Mouse (Mus musculus): ENCODE results near the gene Olfr1340. TPM values are rescaled to one million over a fixed set of nuclear protein-coding genes. Genes with fewer than 3 reads are reported as not detected.

Olfr1340 gene
- not detected in 2 replicates for total RNA-seq (2015; ENCODE audit: low replicate concordance)
- total RNA-seq (2017; ENCODE audit: low replicate concordance), result not detected in 2 replicates

DNA sequence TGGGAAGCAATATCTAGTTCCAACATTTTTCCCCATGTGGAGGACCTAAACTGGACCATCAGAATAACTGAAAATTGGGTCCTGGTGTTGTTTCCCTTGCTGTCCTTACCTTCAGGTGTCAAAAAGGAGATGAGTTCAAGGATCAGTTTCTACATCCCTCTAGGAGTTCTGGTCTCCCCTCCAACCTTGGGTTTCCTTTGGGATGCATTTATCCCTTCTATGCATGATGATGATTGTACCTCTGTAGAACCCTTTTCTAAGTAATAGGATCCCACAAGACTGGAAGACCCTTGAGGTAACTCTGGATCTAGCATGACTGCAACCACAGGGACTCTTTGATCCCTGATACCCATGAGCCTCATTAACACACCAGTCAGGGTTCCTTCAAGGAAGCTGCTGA lies at the start of gene Olfr1340:
TSS of gene Olfr1340 (plus strand) at position 301 of the 400 bp plus-strand sequence.
- ATAC-seq (replicated peaks; ENCODE audit: low FRiP score, poor library complexity, severe bottlenecking), result no peak

DNA sequence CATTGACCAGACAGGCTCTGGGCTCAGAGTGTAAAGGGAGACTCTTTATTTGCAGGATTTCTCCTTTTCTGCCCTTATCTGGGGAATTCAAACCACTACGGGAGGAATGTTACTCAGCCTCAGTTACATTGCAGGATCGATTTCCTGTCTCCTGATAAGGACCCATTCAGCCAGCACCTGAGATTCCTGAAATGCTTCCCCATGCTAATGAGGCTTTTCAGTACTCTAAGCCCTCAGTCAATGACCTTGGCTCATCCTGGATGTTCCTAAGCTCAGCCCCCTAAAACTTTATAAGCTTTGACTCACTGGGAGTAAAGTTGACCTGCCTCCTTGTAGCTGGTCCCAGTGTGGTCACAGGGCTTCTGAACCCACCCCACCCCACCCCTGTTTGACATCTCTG lies 32.9 kb upstream of the Olfr1340 start:
- ATAC-seq (replicated peaks; ENCODE audit: low FRiP score, poor library complexity, severe bottlenecking), result no peak

DNA sequence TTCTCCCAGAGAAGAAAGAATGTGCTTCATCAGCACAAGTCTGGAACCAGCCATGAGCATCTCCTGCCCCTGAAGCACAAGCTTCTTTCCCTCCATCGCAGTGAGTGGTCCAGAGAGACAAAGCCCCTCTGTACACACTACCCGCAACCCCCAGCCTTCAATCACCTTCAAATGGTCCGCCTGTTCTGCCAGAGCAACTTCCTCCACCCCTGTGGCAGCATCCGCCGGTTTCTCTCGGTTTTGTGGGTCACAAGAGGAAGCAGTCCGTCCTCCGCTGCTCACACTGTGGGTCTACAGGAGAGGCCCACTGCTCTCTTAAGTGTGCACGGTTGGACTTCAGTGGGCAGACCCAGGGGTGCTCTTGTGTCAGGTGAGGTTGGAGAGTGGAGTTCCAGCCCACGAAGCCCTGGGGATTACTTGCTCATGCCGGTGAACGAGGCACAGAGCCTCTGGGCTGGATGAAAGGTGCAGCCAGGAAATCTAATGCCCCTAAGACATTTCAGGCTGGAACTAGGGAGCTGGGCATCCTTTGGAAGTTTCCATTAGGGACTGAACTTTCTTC lies 27.4 kb upstream of the Olfr1340 start, which contains the start of gene Olfr1342:
TSS of gene Olfr1342 (minus strand) at position 345 of the 562 bp plus-strand sequence.
- ATAC-seq (replicated peaks; ENCODE audit: low FRiP score, poor library complexity, severe bottlenecking), result no peak

DNA sequence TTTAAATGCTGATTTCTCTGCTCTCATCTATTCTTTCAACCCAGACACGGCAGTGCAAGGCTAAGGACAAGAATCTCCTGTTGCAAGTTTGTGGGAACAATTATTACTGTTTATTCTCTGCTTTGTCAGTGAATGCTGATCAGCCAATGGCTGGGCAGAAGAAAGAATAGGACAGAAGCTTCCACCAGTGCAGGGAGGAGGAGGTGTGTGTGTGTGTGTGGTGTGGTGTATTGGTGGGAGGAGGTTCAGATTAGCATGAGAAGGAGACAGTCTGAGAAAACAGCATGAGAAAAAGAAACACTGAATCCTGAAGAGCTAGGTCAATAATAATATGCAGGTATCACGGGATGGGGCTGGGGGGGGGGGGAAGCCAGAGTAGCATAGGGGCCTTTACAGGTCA lies 26.1 kb upstream of the Olfr1340 start:
- ATAC-seq (replicated peaks; ENCODE audit: low FRiP score, poor library complexity, severe bottlenecking), result no peak

DNA sequence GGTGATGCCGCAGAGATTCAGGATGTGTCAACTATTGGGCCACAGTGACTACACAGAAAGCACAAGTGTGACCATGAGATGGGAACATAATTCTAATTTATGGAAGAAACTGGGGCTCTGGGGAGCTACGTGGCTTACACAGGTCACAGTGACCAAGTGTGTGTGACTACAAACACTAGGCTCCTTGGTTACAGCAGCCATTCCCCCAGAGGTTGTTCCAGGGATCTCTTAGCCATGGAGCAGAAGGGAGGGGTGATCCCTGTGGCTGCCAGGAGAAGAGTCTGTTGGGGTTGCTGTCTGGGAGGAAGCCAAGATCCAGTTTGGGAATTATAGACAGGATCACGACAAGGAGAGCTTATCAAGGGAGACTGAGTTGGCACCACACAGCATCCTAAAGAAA lies 16.7 kb upstream of the Olfr1340 start, which contains the start of gene Olfr1341:
TSS of gene Olfr1341 (plus strand) at position 301 of the 400 bp plus-strand sequence.
- ATAC-seq (replicated peaks; ENCODE audit: low FRiP score, poor library complexity, severe bottlenecking), result no peak

DNA sequence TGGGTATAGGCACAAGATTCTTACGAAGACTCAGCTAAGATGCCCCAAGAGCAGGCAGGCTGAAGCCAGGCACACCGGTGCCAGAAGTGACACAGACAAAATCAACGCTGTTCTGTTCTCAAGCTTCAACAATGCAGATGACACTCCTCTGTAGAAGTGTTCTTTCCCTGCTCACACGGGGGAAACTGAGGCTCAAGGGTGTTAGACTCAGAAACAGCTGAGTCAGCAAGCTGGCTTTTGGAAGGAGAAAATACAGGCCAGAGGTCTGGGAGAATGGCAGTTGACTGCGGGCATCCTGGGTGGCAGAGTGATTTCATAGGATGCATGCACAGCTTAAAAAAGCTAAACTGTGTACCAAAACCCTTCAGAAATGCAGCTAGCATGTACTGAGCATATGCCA lies 11.9 kb upstream of the Olfr1340 start:
- ATAC-seq (replicated peaks; ENCODE audit: low FRiP score, poor library complexity, severe bottlenecking), result no peak

DNA sequence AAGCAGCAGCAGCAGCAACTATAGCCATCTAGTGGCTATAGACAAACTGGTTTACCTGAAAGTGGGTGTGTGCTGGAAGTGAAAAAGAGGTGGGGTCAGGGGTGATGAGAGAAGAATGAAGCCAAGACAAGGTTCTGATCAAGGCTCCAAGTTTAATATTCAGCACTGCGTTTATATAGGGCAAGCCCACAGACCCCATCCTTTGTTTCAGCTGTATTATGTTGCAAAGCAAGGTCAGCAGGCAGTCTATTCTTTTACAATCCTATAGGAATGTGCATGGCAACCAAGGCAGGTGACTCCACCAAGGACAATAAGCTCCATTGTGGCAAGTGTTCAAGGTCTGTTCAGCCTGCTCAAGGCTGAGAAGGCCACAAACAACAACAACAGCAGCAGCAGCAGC lies 8.3 kb upstream of the Olfr1340 start:
- ATAC-seq (replicated peaks; ENCODE audit: low FRiP score, poor library complexity, severe bottlenecking), result no peak

DNA sequence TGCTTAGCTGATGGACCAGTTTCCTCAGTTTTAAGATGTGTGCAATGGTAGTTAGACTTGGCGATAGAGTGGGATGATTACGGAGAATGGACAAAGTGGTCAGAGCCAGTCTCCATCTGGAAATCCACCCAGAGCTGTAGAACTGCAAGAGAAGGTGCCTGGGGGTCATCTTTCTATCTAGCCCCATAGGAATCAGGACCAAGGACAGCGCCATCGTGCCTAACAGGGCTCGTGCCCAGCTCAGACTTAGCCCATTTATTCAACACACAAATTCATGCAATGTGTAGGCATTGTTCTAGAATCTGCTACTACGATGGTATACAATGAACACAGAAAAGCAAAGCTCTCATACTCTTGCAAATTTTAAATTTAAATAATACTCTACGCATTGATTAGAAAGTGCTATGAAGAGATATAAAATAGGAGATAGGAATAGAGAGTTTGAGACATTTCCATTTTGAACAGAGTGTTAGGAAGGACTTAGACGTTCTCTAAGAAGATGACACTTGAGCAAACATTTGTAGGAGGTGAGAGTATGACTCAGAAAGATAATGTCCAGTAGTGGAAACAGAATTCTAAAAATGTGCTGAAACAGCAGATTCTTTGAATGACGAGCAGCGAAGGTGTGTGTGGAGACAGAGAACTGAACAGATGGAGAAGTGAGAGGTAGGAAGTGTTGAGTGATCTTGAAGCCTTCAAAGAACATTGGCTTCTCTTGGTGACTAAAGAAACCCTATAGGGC lies 2.0 kb downstream of the Olfr1340 start:
- ATAC-seq (replicated peaks; ENCODE audit: low FRiP score, poor library complexity, severe bottlenecking), result no peak

DNA sequence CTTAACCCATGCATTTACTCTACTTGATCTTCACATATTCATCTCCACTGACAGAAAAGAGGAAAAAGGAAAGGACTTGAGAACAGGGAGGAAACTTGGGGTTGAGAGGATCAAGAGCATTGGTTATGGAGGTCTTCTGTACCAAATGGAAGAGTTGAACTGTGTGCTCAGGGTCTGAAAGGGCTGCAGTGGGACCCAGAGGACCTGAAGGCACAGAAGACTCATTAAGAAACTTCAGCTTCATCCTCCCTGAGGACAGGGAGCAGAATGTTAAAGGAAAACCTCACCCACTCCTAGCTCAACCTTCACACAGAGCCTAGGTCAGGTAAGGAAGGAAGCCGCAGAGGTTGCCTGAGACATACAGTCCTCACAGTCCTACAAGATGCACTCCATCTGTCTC lies 11.9 kb downstream of the Olfr1340 start, which contains the start of gene Olfr1339:
TSS of gene Olfr1339 (plus strand) at position 301 of the 400 bp plus-strand sequence.
- ATAC-seq (replicated peaks; ENCODE audit: low FRiP score, poor library complexity, severe bottlenecking), result no peak

DNA sequence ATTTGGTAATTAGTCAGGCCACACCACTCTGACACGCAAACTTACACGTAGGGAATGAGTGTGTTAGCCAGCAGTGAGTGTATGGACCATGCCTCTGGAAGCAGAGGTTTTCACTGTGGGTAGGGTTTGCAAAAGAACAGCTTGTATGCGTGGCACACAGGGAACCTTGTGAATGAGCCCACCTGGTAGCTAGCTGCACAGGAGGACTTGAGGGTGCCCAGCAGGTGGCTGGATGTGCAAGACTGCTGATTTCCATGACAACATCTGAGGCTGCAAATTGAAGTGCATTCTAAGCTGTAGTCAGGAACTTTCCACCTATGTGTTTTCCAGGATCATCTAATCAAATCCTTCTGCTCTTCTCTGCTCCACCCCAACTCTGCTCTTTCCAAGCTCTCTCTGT lies 19.6 kb downstream of the Olfr1340 start:
- no peak for ATAC-seq (replicated peaks; ENCODE audit: low FRiP score, poor library complexity, severe bottlenecking)

DNA sequence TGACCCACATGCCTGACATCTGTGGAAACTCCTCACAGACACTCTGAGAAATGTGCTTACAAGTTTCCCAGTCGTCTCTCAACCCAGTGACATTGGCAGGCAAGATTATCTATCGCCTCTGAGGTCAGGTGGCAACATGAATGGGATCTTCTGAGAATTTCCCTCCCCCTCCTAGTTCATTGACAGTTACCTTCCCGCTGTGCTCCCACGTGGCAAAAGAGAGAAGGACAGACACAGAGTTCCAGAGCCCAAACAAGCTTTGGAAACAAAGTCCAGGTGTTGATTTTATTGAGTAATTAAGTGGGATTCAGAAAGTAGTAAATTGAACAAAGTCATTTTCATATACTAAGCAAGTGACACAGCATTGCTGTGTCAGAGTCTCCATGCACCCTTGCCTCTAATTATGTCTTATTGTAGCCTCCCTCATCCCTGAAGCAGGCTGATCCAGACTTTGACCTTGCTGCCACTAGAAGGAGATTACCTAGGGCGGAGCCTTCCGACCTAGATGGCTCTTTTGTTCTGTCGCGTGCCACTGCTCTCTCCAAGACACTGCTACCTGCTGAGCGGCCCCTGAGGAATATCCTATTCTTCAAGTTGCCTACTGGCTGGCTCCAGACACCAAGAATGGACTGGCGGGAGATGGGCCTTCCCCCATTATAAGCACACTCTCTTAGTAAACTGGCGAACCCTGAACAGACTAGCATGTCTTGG lies 21.2 kb downstream of the Olfr1340 start:
- no peak for ATAC-seq (replicated peaks; ENCODE audit: low FRiP score, poor library complexity, severe bottlenecking)

DNA sequence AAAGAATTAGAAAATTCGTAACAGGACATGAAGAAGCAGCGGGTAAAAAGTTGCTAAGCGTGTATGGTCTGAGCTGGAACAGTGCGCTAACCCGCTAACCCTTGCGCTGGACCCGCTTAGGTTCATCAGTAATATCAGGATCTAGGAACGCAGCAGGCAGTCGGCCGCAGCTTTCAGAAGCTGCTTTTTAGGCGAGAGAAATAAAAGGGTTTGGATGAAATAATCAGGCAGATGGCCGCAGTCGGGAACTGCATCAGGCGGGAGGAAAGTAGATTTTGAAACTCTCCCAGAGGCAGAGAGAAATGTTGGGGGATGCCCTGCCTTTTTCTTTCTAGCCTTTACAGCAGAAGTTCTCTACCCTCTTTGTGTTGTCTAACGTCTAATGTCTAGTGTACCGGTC lies 21.9 kb downstream of the Olfr1340 start:
- no peak for ATAC-seq (replicated peaks; ENCODE audit: low FRiP score, poor library complexity, severe bottlenecking)

DNA sequence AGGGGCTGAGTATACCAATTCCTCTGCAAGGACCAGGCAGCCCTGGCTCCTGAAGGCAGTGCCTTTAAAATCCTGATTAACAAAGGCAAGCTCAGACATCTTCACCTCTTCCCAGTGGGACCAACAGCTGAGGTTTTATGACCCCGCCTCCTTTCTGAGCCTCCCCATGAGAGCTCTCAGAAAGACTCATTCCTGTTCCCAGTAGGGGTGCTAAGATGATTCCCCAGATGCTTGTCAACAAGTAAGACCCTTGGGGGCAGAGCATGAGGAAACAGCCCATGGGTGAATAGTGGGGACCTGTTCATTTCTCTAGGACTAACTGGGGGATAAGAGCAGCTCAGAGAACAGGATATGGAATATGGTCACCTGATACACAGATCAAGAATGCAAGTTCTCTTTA lies 38.7 kb downstream of the Olfr1340 start, which contains the start of gene Olfr1338:
TSS of gene Olfr1338 (minus strand) at position 101 of the 400 bp plus-strand sequence.
- ATAC-seq (replicated peaks; ENCODE audit: low FRiP score, poor library complexity, severe bottlenecking), result no peak

Other genes starting within 250 kb of the Olfr1340 start
- gene Tie1, start 230.1 kb upstream of the Olfr1340 start, total RNA-seq (2015; ENCODE audit: low replicate concordance), result not detected in 2 replicates
- 0.85 TPM in 1 of 2 replicates, not detected in the other for gene Tie1, start 230.1 kb upstream of the Olfr1340 start, total RNA-seq (2017; ENCODE audit: low replicate concordance)
- gene 2610528J11Rik, start 193.1 kb upstream of the Olfr1340 start, total RNA-seq (2015; ENCODE audit: low replicate concordance), result not detected in 2 replicates
- not detected in 2 replicates for gene 2610528J11Rik, start 193.1 kb upstream of the Olfr1340 start, total RNA-seq (2017; ENCODE audit: low replicate concordance)
- not detected in 2 replicates for gene Tmem125, start 176.1 kb upstream of the Olfr1340 start, total RNA-seq (2015; ENCODE audit: low replicate concordance)
- gene Tmem125, start 176.1 kb upstream of the Olfr1340 start, total RNA-seq (2017; ENCODE audit: low replicate concordance), result not detected in 2 replicates
- 0.63 TPM in 1 of 2 replicates, not detected in the other for gene Cfap57, start 99.4 kb upstream of the Olfr1340 start, total RNA-seq (2015; ENCODE audit: low replicate concordance)
- gene Cfap57, start 99.4 kb upstream of the Olfr1340 start, total RNA-seq (2017; ENCODE audit: low replicate concordance), result 0.51 and 0.84 TPM in 2 replicates
- 28.4 and 35.1 TPM in 2 replicates for gene Ebna1bp2, start 99.3 kb upstream of the Olfr1340 start, total RNA-seq (2015; ENCODE audit: low replicate concordance)
- 12.6 and 20.6 TPM in 2 replicates for gene Ebna1bp2, start 99.3 kb upstream of the Olfr1340 start, total RNA-seq (2017; ENCODE audit: low replicate concordance)
- not detected in 2 replicates for gene Olfr62, start 61.2 kb upstream of the Olfr1340 start, total RNA-seq (2015; ENCODE audit: low replicate concordance)
- gene Olfr62, start 61.2 kb upstream of the Olfr1340 start, total RNA-seq (2017; ENCODE audit: low replicate concordance), result not detected in 2 replicates
- not detected in 2 replicates for gene Olfr1342, start 27.4 kb upstream of the Olfr1340 start, total RNA-seq (2015; ENCODE audit: low replicate concordance)
- not detected in 2 replicates for gene Olfr1342, start 27.4 kb upstream of the Olfr1340 start, total RNA-seq (2017; ENCODE audit: low replicate concordance)
- gene Olfr1341, start 16.6 kb upstream of the Olfr1340 start, total RNA-seq (2015; ENCODE audit: low replicate concordance), result not detected in 2 replicates
- gene Olfr1341, start 16.6 kb upstream of the Olfr1340 start, total RNA-seq (2017; ENCODE audit: low replicate concordance), result not detected in 2 replicates
- gene Olfr1339, start 12.0 kb downstream of the Olfr1340 start, total RNA-seq (2015; ENCODE audit: low replicate concordance), result not detected in 2 replicates
- not detected in 2 replicates for gene Olfr1339, start 12.0 kb downstream of the Olfr1340 start, total RNA-seq (2017; ENCODE audit: low replicate concordance)
- not detected in 2 replicates for gene Olfr1338, start 38.6 kb downstream of the Olfr1340 start, total RNA-seq (2015; ENCODE audit: low replicate concordance)
- not detected in 2 replicates for gene Olfr1338, start 38.6 kb downstream of the Olfr1340 start, total RNA-seq (2017; ENCODE audit: low replicate concordance)
- gene Olfr1337, start 62.4 kb downstream of the Olfr1340 start, total RNA-seq (2015; ENCODE audit: low replicate concordance), result not detected in 2 replicates
- not detected in 2 replicates for gene Olfr1337, start 62.4 kb downstream of the Olfr1340 start, total RNA-seq (2017; ENCODE audit: low replicate concordance)
- gene Olfr1335, start 89.8 kb downstream of the Olfr1340 start, total RNA-seq (2015; ENCODE audit: low replicate concordance), result not detected in 2 replicates
- not detected in 2 replicates for gene Olfr1335, start 89.8 kb downstream of the Olfr1340 start, total RNA-seq (2017; ENCODE audit: low replicate concordance)
- gene Olfr1333, start 116.1 kb downstream of the Olfr1340 start, total RNA-seq (2015; ENCODE audit: low replicate concordance), result not detected in 2 replicates
- not detected in 2 replicates for gene Olfr1333, start 116.1 kb downstream of the Olfr1340 start, total RNA-seq (2017; ENCODE audit: low replicate concordance)
- not detected in 2 replicates for gene Olfr1331, start 144.5 kb downstream of the Olfr1340 start, total RNA-seq (2015; ENCODE audit: low replicate concordance)
- gene Olfr1331, start 144.5 kb downstream of the Olfr1340 start, total RNA-seq (2017; ENCODE audit: low replicate concordance), result not detected in 2 replicates
- not detected in 2 replicates for gene Olfr1330, start 168.5 kb downstream of the Olfr1340 start, total RNA-seq (2015; ENCODE audit: low replicate concordance)
- not detected in 2 replicates for gene Olfr1330, start 168.5 kb downstream of the Olfr1340 start, total RNA-seq (2017; ENCODE audit: low replicate concordance)
- not detected in 2 replicates for gene Olfr1329, start 197.3 kb downstream of the Olfr1340 start, total RNA-seq (2015; ENCODE audit: low replicate concordance)
- not detected in 2 replicates for gene Olfr1329, start 197.3 kb downstream of the Olfr1340 start, total RNA-seq (2017; ENCODE audit: low replicate concordance)
- not detected in 2 replicates for gene Olfr1328, start 218.5 kb downstream of the Olfr1340 start, total RNA-seq (2015; ENCODE audit: low replicate concordance)
- not detected in 2 replicates for gene Olfr1328, start 218.5 kb downstream of the Olfr1340 start, total RNA-seq (2017; ENCODE audit: low replicate concordance)
- not detected in 2 replicates for gene Lao1, start 241.4 kb downstream of the Olfr1340 start, total RNA-seq (2015; ENCODE audit: low replicate concordance)
- not detected in 2 replicates for gene Lao1, start 241.4 kb downstream of the Olfr1340 start, total RNA-seq (2017; ENCODE audit: low replicate concordance)